Mouse (Mus musculus): ENCODE measurements around the gene Ms4a2.

Gene Ms4a2

GRCm38 (mm10) chr19:11574965-11575364 lies 48.6 kb downstream of the Ms4a2 start:
- no peak for DNase-seq
